Mouse (Mus musculus) brain, embryonic 14.5 days (tissue): ENCODE data around the gene Grin2d.

Source experiments
- CTCF ChIP-seq: fragments of 200-500 bp; IDR thresholded peaks from 2 replicates; pipeline ENCODE4 v1.5.1; 2012; ENCODE audit warnings: inconsistent platforms, mild to moderate bottlenecking, moderate library complexity, borderline replicate concordance; ENCODE audit not compliant: insufficient read depth, insufficient read length; ENCODE audit errors: extremely low read depth
- POLR2A ChIP-seq: fragments of 200-500 bp; IDR thresholded peaks from 2 replicates; pipeline ENCODE4 v1.6.1; 2012; ENCODE audit warnings: mild to moderate bottlenecking, inconsistent platforms, borderline replicate concordance; ENCODE audit not compliant: poor library complexity, insufficient read depth, insufficient read length, severe bottlenecking; ENCODE audit errors: extremely low read depth

DNA sequence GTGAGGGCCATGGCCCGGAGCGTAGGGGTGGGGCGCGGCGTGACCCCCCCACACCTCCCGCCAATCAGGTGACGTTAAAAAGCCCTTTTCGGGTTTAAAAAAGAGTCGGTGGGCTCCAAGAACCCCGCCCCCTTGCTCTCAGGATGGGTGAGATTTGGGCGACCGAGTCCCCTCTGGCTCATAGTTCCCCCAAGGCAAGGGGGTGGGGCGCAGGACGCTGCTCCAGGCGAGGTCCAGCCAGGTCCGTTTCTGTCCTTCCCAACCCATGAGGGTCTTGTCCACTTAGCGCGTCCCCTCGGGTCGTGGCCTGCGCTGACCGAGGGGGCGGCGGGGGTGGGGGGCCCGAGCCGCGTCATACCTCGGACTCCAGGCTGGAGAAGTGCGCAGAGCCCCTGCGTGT lies 45.8 kb downstream of the Grin2d start:
- TF ChIP-seq CTCF (no peak), POLR2A (no peak)
